Mouse (Mus musculus) natural killer cell, adult 2 months (primary cell): ENCODE data around the gene Rem1.
"Not testable (repeated sequence)": the region's sequence is repeated elsewhere in the genome, so short reads cannot be mapped to it uniquely, and the experiment has no call there.

Experiments used
- DNase-seq, 2 experiments: peaks; one replicate each; pipeline ENCODE4 v3.0.0; 2022; ENCODE audit warnings: low spot score in 2 of 2

Gene Rem1

DNA sequence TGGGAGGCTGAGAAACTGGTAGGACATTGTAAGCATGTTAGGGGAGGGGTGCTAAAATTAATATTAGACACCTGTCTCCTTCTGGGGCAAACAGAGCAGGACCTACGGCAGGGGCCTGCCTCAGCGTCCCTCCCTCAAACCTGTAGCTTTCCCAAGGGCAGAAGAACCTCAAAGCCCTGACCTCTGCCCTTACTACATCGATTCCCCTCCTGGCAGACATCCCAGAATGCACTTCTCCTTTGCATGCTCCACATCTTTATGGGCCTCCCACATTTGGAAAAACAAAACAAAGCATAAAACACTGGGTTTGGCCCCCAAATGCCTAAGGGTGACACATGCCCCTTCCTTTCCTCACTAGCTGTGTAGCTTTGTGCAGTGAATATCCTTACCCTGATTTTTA is 2.5 kb downstream of the Rem1 start:
- DNase-seq, result no peak

DNA sequence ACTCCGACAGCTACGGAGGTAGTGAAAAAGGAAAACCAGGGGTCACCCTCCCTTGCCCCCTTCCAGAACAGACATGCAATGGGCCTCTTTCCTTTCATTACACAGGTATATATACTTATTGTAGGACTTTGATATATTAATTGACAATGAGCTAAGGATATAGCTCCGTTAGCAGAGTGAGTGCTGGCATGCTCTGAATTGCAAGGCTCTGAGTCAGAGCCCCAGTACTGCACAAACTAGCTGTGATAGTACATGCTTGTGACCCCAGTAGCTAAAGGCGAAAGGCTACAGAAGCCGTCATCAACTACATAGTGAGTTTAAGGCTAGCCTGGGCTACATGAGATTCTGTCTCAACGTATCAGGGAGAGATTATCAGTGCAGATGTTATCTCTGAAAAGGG is 3.2 kb downstream of the Rem1 start:
- no peak for DNase-seq

DNA sequence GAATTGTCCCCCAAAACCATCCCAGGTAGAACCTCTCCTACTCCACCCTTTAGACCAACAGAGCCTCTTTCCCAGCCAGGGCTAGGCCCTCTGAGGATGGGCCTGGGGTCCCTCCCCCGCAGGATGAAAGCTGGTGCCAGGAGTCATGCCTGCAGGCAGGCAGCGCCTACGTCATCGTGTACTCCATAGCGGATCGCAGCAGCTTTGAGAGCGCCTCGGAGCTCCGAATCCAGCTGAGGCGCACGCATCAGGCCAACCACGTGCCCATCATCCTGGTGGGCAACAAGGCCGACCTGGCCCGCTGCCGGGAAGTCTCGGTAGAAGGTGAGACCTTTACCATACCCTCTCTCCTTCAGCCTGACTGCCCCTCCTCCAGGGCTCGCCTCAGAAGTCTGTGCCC is 6.6 kb downstream of the Rem1 start:
- no peak for DNase-seq

GRCm38 (mm10) chr2:152634311-152634710 is 7.6 kb downstream of the Rem1 start:
- DNase-seq, result no peak

- no peak for DNase-seq
Measured at GRCm38 (mm10) chr2:152636246-152637005, 9.7 kb downstream of the Rem1 start.

GRCm38 (mm10) chr2:152637006-152637322 is 10.2 kb downstream of the Rem1 start:
- DNase-seq, result no peak

GRCm38 (mm10) chr2:152637381-152637780 is 10.6 kb downstream of the Rem1 start:
- no peak for DNase-seq

- no peak for DNase-seq
Measured at GRCm38 (mm10) chr2:152638865-152639264, 12.1 kb downstream of the Rem1 start.

- no peak for DNase-seq
Measured at GRCm38 (mm10) chr2:152639406-152640113, 12.8 kb downstream of the Rem1 start.

DNA sequence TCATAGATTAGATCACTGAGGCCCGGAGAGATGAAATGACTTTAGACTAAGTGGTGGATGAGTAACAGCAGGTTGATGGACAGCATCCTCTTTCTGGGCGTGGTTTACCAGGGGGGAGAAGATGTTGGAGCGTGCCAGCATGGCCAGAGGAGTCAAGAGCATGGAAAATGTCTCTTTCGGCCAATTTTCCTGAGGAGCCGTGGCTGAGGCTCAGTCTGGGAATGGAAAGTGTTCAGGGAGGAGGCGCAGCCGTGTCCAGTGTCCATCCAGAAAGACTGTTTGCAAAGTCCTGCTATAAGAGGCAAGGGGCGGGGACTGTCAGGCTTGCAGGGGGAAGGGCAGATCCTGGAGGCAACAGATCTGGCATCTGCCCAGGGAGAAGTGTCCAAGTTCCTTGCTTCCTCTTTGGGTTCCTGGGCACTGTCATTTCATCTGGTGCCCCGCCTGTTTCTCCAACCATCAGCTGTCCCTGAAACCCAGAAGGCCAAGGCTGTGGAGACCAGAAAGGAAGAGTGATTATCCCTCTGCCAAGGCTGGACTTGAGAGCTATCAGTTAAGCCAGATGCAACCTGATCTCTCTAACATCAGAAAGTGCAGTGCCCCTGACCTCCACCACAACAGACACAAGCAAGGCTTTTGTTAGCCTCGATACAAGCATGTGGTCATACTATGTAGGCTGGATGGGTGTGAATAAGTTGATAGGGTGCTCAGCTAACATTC is 26.3 kb downstream of the Rem1 start:
- no peak for DNase-seq

DNA sequence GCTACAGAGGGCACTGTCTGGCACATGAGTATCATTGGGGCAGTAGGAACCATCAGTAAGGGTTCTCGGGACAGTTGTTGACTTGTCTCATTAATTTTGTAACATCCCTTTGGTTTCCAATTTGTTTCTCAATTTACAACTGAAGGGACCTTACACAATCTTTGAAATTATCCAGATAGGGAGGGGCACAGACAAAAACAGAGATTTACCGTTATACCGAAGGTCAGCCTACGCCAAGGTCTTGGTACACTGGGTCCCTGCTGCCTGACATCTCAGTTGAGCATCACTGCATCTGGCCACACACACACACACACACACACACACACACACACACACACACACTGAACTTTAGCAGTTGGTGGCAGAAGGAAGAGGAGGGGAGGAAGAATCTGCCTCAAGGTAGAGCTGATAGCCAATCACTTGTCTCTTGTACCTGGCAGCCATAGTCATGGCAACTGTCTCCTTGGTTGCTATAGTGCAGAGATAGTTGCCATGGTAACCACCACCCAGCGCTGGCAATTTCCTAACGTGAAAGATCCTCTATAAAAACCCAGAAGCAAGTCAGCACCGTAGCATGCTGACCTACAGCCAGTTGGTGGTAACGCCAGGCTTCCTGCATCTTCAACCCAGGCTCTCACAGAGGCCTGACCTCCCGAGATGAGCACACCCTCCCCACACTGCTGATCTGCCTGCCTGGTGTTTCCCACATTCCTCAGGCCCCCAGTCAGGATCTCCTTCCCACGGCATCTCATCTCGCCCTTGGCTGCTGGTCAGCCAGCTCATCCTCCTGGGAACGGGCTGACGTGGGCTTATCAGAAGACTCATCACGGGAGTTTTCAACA is 27.3 kb downstream of the Rem1 start:
- no peak for DNase-seq

DNA sequence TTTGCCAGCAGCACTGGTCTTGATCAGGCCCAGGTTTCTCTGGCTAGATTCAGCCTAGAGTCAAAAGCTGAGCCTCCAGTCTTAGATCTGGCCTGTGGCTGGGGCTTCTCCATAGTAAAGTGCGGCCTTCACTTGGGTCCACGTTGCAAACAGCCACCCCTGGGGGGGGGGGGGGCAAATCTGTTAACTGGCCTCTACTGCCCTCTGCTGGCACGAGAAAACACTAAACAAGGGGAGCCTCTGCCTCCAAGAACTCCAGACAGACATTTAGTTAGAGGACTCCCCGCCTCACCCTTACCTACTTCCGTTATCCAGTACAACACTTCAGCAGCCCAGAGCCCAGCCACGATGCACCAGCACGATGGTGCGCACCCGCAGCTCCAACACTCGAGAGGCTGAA is 30.6 kb downstream of the Rem1 start:
- no peak for DNase-seq

DNA sequence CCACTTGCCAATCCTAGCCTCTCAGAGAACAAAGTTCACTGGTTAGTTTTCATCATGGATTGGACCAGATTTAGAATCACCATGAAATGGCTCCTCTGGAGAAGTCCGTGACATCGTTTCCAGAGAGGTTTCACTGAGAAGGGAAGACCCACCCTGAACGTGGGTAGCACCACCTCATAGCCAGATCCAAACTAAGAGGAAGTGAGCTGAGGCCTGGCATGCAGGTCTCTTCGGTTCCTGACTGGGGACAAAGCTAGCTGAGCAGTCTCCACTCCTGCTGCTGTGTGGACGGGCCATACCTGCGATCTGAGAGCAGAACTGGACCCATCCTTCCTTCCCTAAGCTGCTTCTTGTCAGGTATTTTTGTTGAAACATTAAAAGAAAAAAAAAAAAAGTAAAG is 34.4 kb downstream of the Rem1 start:
- no peak for DNase-seq

DNA sequence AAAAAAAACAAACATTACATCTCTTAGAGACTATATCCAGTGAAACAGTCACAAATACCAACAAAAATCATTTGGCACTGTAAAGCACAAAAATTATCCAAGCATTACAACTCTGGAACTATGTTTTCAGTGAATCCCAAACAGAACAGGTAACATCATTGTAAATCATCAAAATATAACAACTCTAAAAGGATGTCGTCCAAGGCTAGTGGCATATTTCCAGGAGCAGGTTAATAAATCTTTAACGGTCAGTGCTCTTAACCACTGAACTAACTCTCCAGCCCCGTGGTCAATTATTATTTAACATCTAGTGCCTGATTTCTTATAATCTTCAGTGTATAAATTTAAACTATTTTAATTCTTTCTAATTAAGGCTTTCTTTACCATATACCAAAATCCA is 39.4 kb downstream of the Rem1 start:
- DNase-seq, result not testable (repeated sequence)

DNA sequence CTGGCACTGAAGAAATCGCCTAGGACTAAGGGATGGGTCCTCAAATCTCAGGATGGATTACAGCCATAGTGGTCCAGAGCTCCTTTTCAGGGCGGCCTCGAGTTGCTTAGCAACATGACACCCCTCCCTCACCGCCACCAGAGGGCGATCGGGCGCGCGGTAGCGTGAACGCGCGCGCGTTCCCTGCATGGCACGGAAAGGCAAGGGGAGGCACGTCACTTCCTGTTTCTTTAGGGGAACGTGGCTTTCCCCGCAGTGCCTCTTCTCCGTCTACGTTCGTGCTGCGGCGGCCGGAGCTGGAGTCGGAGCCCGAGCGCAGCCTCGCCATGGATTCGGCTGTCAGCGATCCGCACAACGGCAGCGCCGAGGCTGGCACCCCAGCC is 42.5 kb downstream of the Rem1 start, which contains the start of gene H13:
Gene H13, plus strand, starts transcription at position 206 of the 383 bp plus-strand sequence.
- DNase-seq, result peak; percentile 88 to 92

GRCm38 (mm10) chr2:152669639-152670484 is 43.1 kb downstream of the Rem1 start:
- peak in 1 of 2 experiments; percentile 8 for DNase-seq

GRCm38 (mm10) chr2:152670983-152671641 is 44.4 kb downstream of the Rem1 start:
- DNase-seq, result peak; percentile 17 to 52

GRCm38 (mm10) chr2:152671642-152671999 is 44.9 kb downstream of the Rem1 start:
- DNase-seq, result peak; percentile 35 to 54

DNA sequence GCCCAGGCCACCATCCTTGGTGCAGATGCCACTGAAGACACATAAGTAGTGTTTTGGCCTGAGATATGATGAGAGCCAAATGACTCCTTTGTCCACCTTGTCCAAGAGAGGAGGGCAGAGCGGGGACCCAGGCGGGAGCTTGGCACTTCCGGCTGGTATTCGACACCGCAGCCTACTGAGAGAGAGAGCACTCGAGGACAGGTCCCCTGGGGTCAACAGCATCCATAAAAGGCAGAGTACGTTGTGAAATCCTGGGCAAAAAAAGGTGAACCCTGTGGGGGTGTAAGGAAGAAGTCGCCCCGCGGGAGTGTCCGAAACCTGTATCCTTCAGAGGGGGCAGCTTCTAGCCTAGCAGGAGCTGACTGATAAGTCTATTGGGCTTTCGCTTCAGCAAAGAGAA is 45.4 kb downstream of the Rem1 start:
- DNase-seq, result no peak

DNA sequence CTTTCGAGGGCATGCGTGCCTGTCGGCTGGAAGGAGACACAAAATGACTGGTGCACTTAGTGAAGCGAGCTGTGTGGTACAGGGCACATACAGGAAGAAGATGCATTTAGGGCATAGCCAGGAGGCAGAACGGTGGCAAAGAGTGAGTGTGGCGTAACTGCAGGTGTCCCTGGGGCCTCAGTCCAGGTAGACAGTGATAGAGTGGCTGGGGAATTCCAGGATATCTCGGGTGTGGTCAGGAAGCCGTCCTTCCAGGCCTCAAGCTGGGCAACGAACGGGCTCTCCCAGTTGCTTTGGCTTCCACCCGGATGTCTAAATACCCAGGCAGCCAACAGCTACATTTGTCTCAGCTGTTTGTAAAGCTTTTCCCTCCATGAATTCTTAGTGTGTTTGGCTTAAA is 47.4 kb downstream of the Rem1 start:
- no peak for DNase-seq
